ENCODE assay signal across 8 mouse cellular contexts in genomic region chr15:78916052-78916826, GRCm38 (mm10). TPM values are rescaled to one million over a fixed set of nuclear protein-coding genes. Genes with fewer than 3 reads are reported as not detected.
A peak's percentile ranks its signal among the peaks of the same experiment; 100 is the strongest.
DNase-seq lines count a peak whose midpoint lies in the region; ATAC-seq lines count a peak whose summit lies in the region.

No protein-coding gene starts in this region.

- no peak overlapping the region for H3K27ac ChIP-seq in kidney, embryonic 16.5 days (ENCODE audit: low read length)
- peak overlapping the region; percentile 76 for H3K27ac ChIP-seq in forebrain, embryonic 13.5 days
- no peak overlapping the region for H3K27ac ChIP-seq in liver, embryonic 16.5 days (ENCODE audit: low read length)

- no peaks in the 10 kb centered on the region for H3K9me3 ChIP-seq in kidney, embryonic 16.5 days (ENCODE audit: low read length)
- no peaks in the 10 kb centered on the region for H3K9me3 ChIP-seq in forebrain, embryonic 13.5 days (replicated peaks)
- H3K9me3 ChIP-seq in liver, embryonic 16.5 days (replicated peaks; ENCODE audit: control insufficient read depth, low read length): no peaks in the 10 kb centered on the region

- no peak for ATAC-seq in kidney, embryonic 16.5 days (ENCODE audit: low FRiP score, low TSS enrichment)
- ATAC-seq in forebrain, embryonic 13.5 days: no peak; the same call in 1 of the 2 replicates
- no peak for ATAC-seq in liver, embryonic 16.5 days (ENCODE audit: low read depth)
- no peak for ATAC-seq in granulocyte monocyte progenitor cell, adult 5-6 weeks (replicated peaks; ENCODE audit: poor library complexity, severe bottlenecking)

- WGBS in kidney, embryonic 16.5 days: 54% methylated on average over 12 of the region's 12 CpGs
- WGBS in forebrain, embryonic 13.5 days: 41% methylated on average over 12 of the region's 12 CpGs
- WGBS in liver, embryonic 16.5 days (ENCODE audit: insufficient replicate concordance): 81% methylated on average over 12 of the region's 12 CpGs

- peaks cover 30% of the 10 kb centered on the region for H3K4me1 ChIP-seq in kidney, embryonic 16.5 days (ENCODE audit: insufficient read depth, low read length)
- peaks cover 41% of the 10 kb centered on the region for H3K4me1 ChIP-seq in forebrain, embryonic 13.5 days
- H3K4me1 ChIP-seq in liver, embryonic 16.5 days (ENCODE audit: control insufficient read depth, low read depth, low read length): peaks cover 40% of the 10 kb centered on the region

- H3K4me2 ChIP-seq in kidney, embryonic 16.5 days (replicated peaks; ENCODE audit: low read depth, low read length): peak overlapping the region; percentile 92
- peak overlapping the region; percentile 92 for H3K4me2 ChIP-seq in forebrain, embryonic 13.5 days
- peak overlapping the region; percentile 4; the same call in 1 of the 2 replicates for H3K4me2 ChIP-seq in liver, embryonic 16.5 days (ENCODE audit: low read depth, low read length)

- no peaks in the 10 kb centered on the region for H3K27me3 ChIP-seq in kidney, embryonic 16.5 days (ENCODE audit: insufficient read depth, low read length)
- no peaks in the 10 kb centered on the region for H3K27me3 ChIP-seq in forebrain, embryonic 13.5 days
- no peaks in the 10 kb centered on the region for H3K27me3 ChIP-seq in liver, embryonic 16.5 days (ENCODE audit: control insufficient read depth, insufficient read depth, low read depth, low read length)

- DNase-seq in kidney, adult 8-10 months: no peak
- DNase-seq in brain, adult 2 months (ENCODE audit: low read depth, low spot score): peak; percentile 80
- no peak for DNase-seq in urinary bladder, postnatal 25 days (ENCODE audit: low spot score)
- DNase-seq in embryo, embryonic 9.5 days (ENCODE audit: extremely low spot score): no peak

- H3K4me3 ChIP-seq in kidney, embryonic 16.5 days (ENCODE audit: low read length): peak overlapping the region; percentile 72
- peak overlapping the region; percentile 81 for H3K4me3 ChIP-seq in forebrain, embryonic 13.5 days
- H3K4me3 ChIP-seq in liver, embryonic 16.5 days (ENCODE audit: low read depth, low read length): 0 out of 2 replicates have a peak overlapping the region, but pooled peaks have one; percentile 6

- peak overlapping the region; percentile 56 for H3K9ac ChIP-seq in kidney, embryonic 16.5 days (replicated peaks; ENCODE audit: low read length)
- peak overlapping the region; percentile 88 for H3K9ac ChIP-seq in forebrain, embryonic 13.5 days
- H3K9ac ChIP-seq in liver, embryonic 16.5 days (ENCODE audit: low read depth, low read length): no peak overlapping the region

- peaks cover 14% of the 10 kb centered on the region for H3K36me3 ChIP-seq in kidney, embryonic 16.5 days (ENCODE audit: insufficient read depth, low read length)
- peaks cover 19% of the 10 kb centered on the region for H3K36me3 ChIP-seq in forebrain, embryonic 13.5 days (ENCODE audit: poor library complexity, severe bottlenecking)
- no peaks in the 10 kb centered on the region; the same call in none of the 2 replicates for H3K36me3 ChIP-seq in liver, embryonic 16.5 days (ENCODE audit: control insufficient read depth, insufficient read depth)

RNA-seq across cellular contexts. Expression of gene Pdxp, which starts 2.5 kb away (rescaled TPM):
- polyA plus RNA-seq in kidney, embryonic 16.5 days (2015; fragmentation: Nextera tagmentation; extraction: Ambion mirVana): 11.7 and 12.0 TPM in 2 replicates
- 54.4 and 55.5 TPM in 2 replicates for polyA plus RNA-seq in forebrain, embryonic 13.5 days (2015; fragmentation: Nextera tagmentation; extraction: Ambion mirVana)
- polyA plus RNA-seq in liver, embryonic 16.5 days (2015; fragmentation: Nextera tagmentation; extraction: Ambion mirVana): 2.7 and 3.1 TPM in 2 replicates
- total RNA-seq in granulocyte monocyte progenitor cell, adult 5-6 weeks (2014; fragmentation: Nextera tagmentation): 10.6 and 19.8 TPM in 2 replicates
- total RNA-seq in granulocyte monocyte progenitor cell, adult 5-6 weeks (2017): 4.0 and 6.4 TPM in 2 replicates

RNA-seq across cellular contexts. Expression of gene Lgals1, which starts 10.3 kb away (rescaled TPM):
- 659 and 673 TPM in 2 replicates for polyA plus RNA-seq in kidney, embryonic 16.5 days (2015; fragmentation: Nextera tagmentation; extraction: Ambion mirVana)
- 91.7 and 110 TPM in 2 replicates for polyA plus RNA-seq in forebrain, embryonic 13.5 days (2015; fragmentation: Nextera tagmentation; extraction: Ambion mirVana)
- polyA plus RNA-seq in liver, embryonic 16.5 days (2015; fragmentation: Nextera tagmentation; extraction: Ambion mirVana): 295 and 318 TPM in 2 replicates
- total RNA-seq in granulocyte monocyte progenitor cell, adult 5-6 weeks (2014; fragmentation: Nextera tagmentation): 677 and 745 TPM in 2 replicates
- 746 and 991 TPM in 2 replicates for total RNA-seq in granulocyte monocyte progenitor cell, adult 5-6 weeks (2017)

RNA-seq across cellular contexts. Expression of gene Sh3bp1, which starts 16.7 kb away (rescaled TPM):
- 33.1 and 41.0 TPM in 2 replicates for polyA plus RNA-seq in kidney, embryonic 16.5 days (2015; fragmentation: Nextera tagmentation; extraction: Ambion mirVana)
- polyA plus RNA-seq in forebrain, embryonic 13.5 days (2015; fragmentation: Nextera tagmentation; extraction: Ambion mirVana): 3.7 and 5.4 TPM in 2 replicates
- polyA plus RNA-seq in liver, embryonic 16.5 days (2015; fragmentation: Nextera tagmentation; extraction: Ambion mirVana): 13.1 and 14.2 TPM in 2 replicates
- total RNA-seq in granulocyte monocyte progenitor cell, adult 5-6 weeks (2014; fragmentation: Nextera tagmentation): 58.0 and 70.8 TPM in 2 replicates
- 19.3 and 29.4 TPM in 2 replicates for total RNA-seq in granulocyte monocyte progenitor cell, adult 5-6 weeks (2017)

RNA-seq across cellular contexts. Expression of gene Gm49510, which starts 16.8 kb away (rescaled TPM):
- 0.37 and 0.70 TPM in 2 replicates for polyA plus RNA-seq in kidney, embryonic 16.5 days (2015; fragmentation: Nextera tagmentation; extraction: Ambion mirVana)
- 0.15 and 0.16 TPM in 2 replicates for polyA plus RNA-seq in forebrain, embryonic 13.5 days (2015; fragmentation: Nextera tagmentation; extraction: Ambion mirVana)
- 0.18 and 0.22 TPM in 2 replicates for polyA plus RNA-seq in liver, embryonic 16.5 days (2015; fragmentation: Nextera tagmentation; extraction: Ambion mirVana)
- not detected in 2 replicates for total RNA-seq in granulocyte monocyte progenitor cell, adult 5-6 weeks (2014; fragmentation: Nextera tagmentation)
- 1.1 TPM in 1 of 2 replicates, not detected in the other for total RNA-seq in granulocyte monocyte progenitor cell, adult 5-6 weeks (2017)

RNA-seq across cellular contexts. Expression of gene Nol12, which starts 18.5 kb away (rescaled TPM):
- polyA plus RNA-seq in kidney, embryonic 16.5 days (2015; fragmentation: Nextera tagmentation; extraction: Ambion mirVana): 55.0 and 59.9 TPM in 2 replicates
- 50.3 and 59.3 TPM in 2 replicates for polyA plus RNA-seq in forebrain, embryonic 13.5 days (2015; fragmentation: Nextera tagmentation; extraction: Ambion mirVana)
- 24.0 and 25.1 TPM in 2 replicates for polyA plus RNA-seq in liver, embryonic 16.5 days (2015; fragmentation: Nextera tagmentation; extraction: Ambion mirVana)
- total RNA-seq in granulocyte monocyte progenitor cell, adult 5-6 weeks (2014; fragmentation: Nextera tagmentation): 34.4 and 60.8 TPM in 2 replicates
- total RNA-seq in granulocyte monocyte progenitor cell, adult 5-6 weeks (2017): 20.1 and 30.7 TPM in 2 replicates

Comparison
In these comparisons a context has a peak if more than half of its experiments do, and no peak if none do; other contexts are left out.
1. H3K4me2 ChIP-seq: peak in every context shown above with its lines; median percentile 92 in kidney, embryonic 16.5 days; 92 in forebrain, embryonic 13.5 days; 4 in liver, embryonic 16.5 days.
2. H3K4me3 ChIP-seq: peak in every context shown above with its lines; median percentile 81 in forebrain, embryonic 13.5 days; 72 in kidney, embryonic 16.5 days; 6 in liver, embryonic 16.5 days.